Mouse (Mus musculus) layer of hippocampus, adult 11-12 months (tissue): ENCODE measurements around the gene Vmn2r95.
"Not testable (repeated sequence)": the region's sequence is repeated elsewhere in the genome, so short reads cannot be mapped to it uniquely, and the experiment has no call there.

ENCODE experiments used
- DNase-seq: peaks from one replicate; pipeline ENCODE4 v3.0.0; 2022; ENCODE audit warnings: low spot score

The Vmn2r95 gene

GRCm38 (mm10) chr17:18423778-18424177, at the start of gene Vmn2r95:
Gene Vmn2r95, plus strand, starts transcription at chr17:18424078.
- no peak for DNase-seq

- no peak for DNase-seq
These were observed 31.8 kb downstream of the Vmn2r95 start for GRCm38 (mm10) chr17:18455619-18456140.

- DNase-seq: not testable (repeated sequence)
These were observed 34.3 kb downstream of the Vmn2r95 start for GRCm38 (mm10) chr17:18458126-18458634.

GRCm38 (mm10) chr17:18462695-18463094, 38.8 kb downstream of the Vmn2r95 start:
- no peak for DNase-seq

- DNase-seq: no peak
These were observed 56.0 kb downstream of the Vmn2r95 start for GRCm38 (mm10) chr17:18479885-18480284.
